Mouse (Mus musculus) testis, adult 2 months (tissue): ENCODE data around the gene Fam214a. TPM values are rescaled to one million over a fixed set of nuclear protein-coding genes. Genes with fewer than 3 reads are reported as not detected.
A peak's percentile ranks its signal among the peaks of the same experiment; 100 is the strongest.

Experiments
- H3K27ac ChIP-seq: fragments of 200-500 bp; 2 replicates; pipeline ENCODE4 v1.5.1; 2012; ENCODE audit warnings: low read depth, low read length; ENCODE audit not compliant: control insufficient read depth, insufficient read depth
- H3K27me3 ChIP-seq: fragments of 200-500 bp; 2 replicates; pipeline ENCODE4 v1.6.1; 2012; ENCODE audit warnings: mild to moderate bottlenecking, low read length, moderate library complexity; ENCODE audit not compliant: control insufficient read depth, insufficient read depth
- H3K36me3 ChIP-seq: fragments of 200-500 bp; 2 replicates; pipeline ENCODE4 v1.6.1; 2012; ENCODE audit warnings: mild to moderate bottlenecking, low read length; ENCODE audit not compliant: control insufficient read depth, insufficient read depth
- H3K4me1 ChIP-seq: fragments of 200-500 bp; 2 replicates; pipeline ENCODE4 v1.6.1; 2012; ENCODE audit warnings: low read length; ENCODE audit not compliant: control insufficient read depth, insufficient read depth
- H3K4me3 ChIP-seq: fragments of 200-500 bp; 2 replicates; pipeline ENCODE4 v1.5.1; 2012; ENCODE audit warnings: low read depth, mild to moderate bottlenecking, low read length, moderate library complexity, mixed read lengths; ENCODE audit not compliant: control insufficient read depth
- CTCF ChIP-seq: fragments of 200-500 bp; IDR thresholded peaks from 2 replicates; pipeline ENCODE4 v1.5.1; 2012; ENCODE audit warnings: low read depth, mild to moderate bottlenecking, inconsistent platforms, low read length, moderate library complexity; ENCODE audit not compliant: control insufficient read depth, insufficient read depth, insufficient replicate concordance
- POLR2A ChIP-seq: fragments of 200-500 bp; IDR thresholded peaks from 2 replicates; pipeline ENCODE4 v1.6.1; 2012; ENCODE audit warnings: low read depth, mild to moderate bottlenecking, inconsistent platforms, low read length, moderate library complexity; ENCODE audit not compliant: control insufficient read depth
- polyA plus RNA-seq: library from polyadenylated mRNA; depleted of rRNA; stranded (reverse); fragments of >200 nt; gene quantifications from 2 replicates; pipeline ENCODE4 v1.2.3, GENCODE M21; 2012

Fam214a gene
- polyA plus RNA-seq, 1 experiment, result 13.8 TPM

- no peak for TF ChIP-seq CTCF
- no peak for TF ChIP-seq POLR2A
- H3K4me3 ChIP-seq, result no peak overlapping the region
- H3K27me3 ChIP-seq, result no peaks in the 10 kb centered on the region
- H3K27ac ChIP-seq, result peak overlapping the region; percentile 13; the same call in 1 of the 2 replicates
- 0 out of 2 replicates have a peak, but pooled peaks cover 2% of the 10 kb centered on the region for H3K4me1 ChIP-seq
- no peaks in the 10 kb centered on the region for H3K36me3 ChIP-seq
Observed at GRCm38 (mm10) chr9:74994611-74995257, 42.0 kb downstream of the Fam214a start.

GRCm38 (mm10) chr9:74996349-74996748 lies 43.7 kb downstream of the Fam214a start:
- H3K4me3 ChIP-seq, result no peak overlapping the region

GRCm38 (mm10) chr9:74997976-74998375 lies 45.3 kb downstream of the Fam214a start:
- Histone ChIP-seq H3K27me3 (no peaks in the 10 kb centered on the region), H3K36me3 (no peaks in the 10 kb centered on the region), H3K27ac (no peak overlapping the region), H3K4me3 (no peak overlapping the region), H3K4me1 (0 out of 2 replicates have a peak, but pooled peaks cover 2% of the 10 kb centered on the region)
- TF ChIP-seq POLR2A (no peak), CTCF (no peak)

More at GRCm38 (mm10) chr9:74996349-74996748, 43.7 kb downstream of the Fam214a start:
- no peaks in the 10 kb centered on the region for H3K36me3 ChIP-seq
- no peak overlapping the region for H3K27ac ChIP-seq
- TF ChIP-seq CTCF, result no peak
- no peak for TF ChIP-seq POLR2A
- H3K27me3 ChIP-seq, result no peaks in the 10 kb centered on the region
- H3K4me1 ChIP-seq, result 0 out of 2 replicates have a peak, but pooled peaks cover 2% of the 10 kb centered on the region

- H3K4me1 ChIP-seq, result 0 out of 2 replicates have a peak, but pooled peaks cover 2% of the 10 kb centered on the region
- no peak for TF ChIP-seq POLR2A
- no peak for TF ChIP-seq CTCF
- H3K4me3 ChIP-seq, result no peak overlapping the region
- H3K36me3 ChIP-seq, result no peaks in the 10 kb centered on the region; the same call in 1 of the 2 replicates
- H3K27ac ChIP-seq, result no peak overlapping the region; the same call in 1 of the 2 replicates
- no peaks in the 10 kb centered on the region for H3K27me3 ChIP-seq
Observed at GRCm38 (mm10) chr9:75001006-75001405, 48.3 kb downstream of the Fam214a start.

GRCm38 (mm10) chr9:75001611-75002204 lies 49.0 kb downstream of the Fam214a start:
- no peak for TF ChIP-seq CTCF
- TF ChIP-seq POLR2A, result no peak
- Histone ChIP-seq H3K4me3 (no peak overlapping the region), H3K4me1 (0 out of 2 replicates have a peak, but pooled peaks cover 2% of the 10 kb centered on the region), H3K36me3 (no peaks in the 10 kb centered on the region; the same call in 1 of the 2 replicates), H3K27ac (no peak overlapping the region; the same call in 1 of the 2 replicates), H3K27me3 (no peaks in the 10 kb centered on the region)

GRCm38 (mm10) chr9:75002262-75002661 lies 49.6 kb downstream of the Fam214a start:
- no peak overlapping the region for H3K4me3 ChIP-seq
- H3K27me3 ChIP-seq, result no peaks in the 10 kb centered on the region
- H3K4me1 ChIP-seq, result 0 out of 2 replicates have a peak, but pooled peaks cover 2% of the 10 kb centered on the region
- H3K27ac ChIP-seq, result no peak overlapping the region
- no peak for TF ChIP-seq CTCF
- no peak for TF ChIP-seq POLR2A
- no peaks in the 10 kb centered on the region; the same call in 1 of the 2 replicates for H3K36me3 ChIP-seq

- H3K27me3 ChIP-seq, result no peaks in the 10 kb centered on the region
- no peaks in the 10 kb centered on the region; the same call in 1 of the 2 replicates for H3K36me3 ChIP-seq
- no peak overlapping the region for H3K4me3 ChIP-seq
- H3K4me1 ChIP-seq, result no peaks in the 10 kb centered on the region; the same call in 1 of the 2 replicates
- TF ChIP-seq CTCF (no peak), POLR2A (no peak; the same call in 1 of the 2 replicates)
- peak overlapping the region; percentile 78 for H3K27ac ChIP-seq
Observed at GRCm38 (mm10) chr9:75004203-75004602, 51.5 kb downstream of the Fam214a start.
